10 mouse cellular contexts compared by ENCODE assay signal in genomic region chr5:138753269-138753668, GRCm38 (mm10). TPM values are rescaled to one million over a fixed set of nuclear protein-coding genes. Genes with fewer than 3 reads are reported as not detected.
A peak's percentile ranks its signal among the peaks of the same experiment; 100 is the strongest.
DNase-seq lines count a peak whose midpoint lies in the region; ATAC-seq and TF ChIP-seq lines count a peak whose summit lies in the region.
"Had no signal": no experiment of that assay in that cellular context is flagged by ENCODE, and none has a peak within 500 bp of the region (broad histone marks: within the 10 kb centered on the region; RNA-seq: fewer than 3 reads in every experiment).

No protein-coding gene starts in this region.

- DNase-seq in lung, postnatal 25 days (ENCODE audit: low spot score), result no peak
- no peak for DNase-seq in limb, embryonic 14.5 days (ENCODE audit: low spot score)
- no peak for DNase-seq in right cerebral cortex, postnatal 4 days
- no peak for DNase-seq in adrenal gland, postnatal 14 days
- DNase-seq: liver, postnatal 0 days; thymus, postnatal 4 days had no signal

- H3K4me3 ChIP-seq in lung, embryonic 16.5 days (ENCODE audit: low read length), result no peak overlapping the region
- no peak overlapping the region for H3K4me3 ChIP-seq in forebrain, embryonic 13.5 days
- 0 out of 2 replicates have a peak overlapping the region, but pooled peaks have one; percentile 71 for H3K4me3 ChIP-seq in limb, embryonic 14.5 days (replicated peaks; ENCODE audit: low read length)
- H3K4me3 ChIP-seq in stomach, embryonic 16.5 days (replicated peaks; ENCODE audit: low read length), result no peak overlapping the region

- 47% methylated on average over 4 of the region's 4 CpGs for WGBS in lung, embryonic 16.5 days
- WGBS in forebrain, embryonic 13.5 days, result 72% methylated on average over 4 of the region's 4 CpGs
- 75% methylated on average over 4 of the region's 4 CpGs for WGBS in limb, embryonic 14.5 days
- 76% methylated on average over 4 of the region's 4 CpGs for WGBS in stomach, embryonic 16.5 days

- no peak overlapping the region for H3K27ac ChIP-seq in lung, embryonic 16.5 days (ENCODE audit: low read length)
- H3K27ac ChIP-seq in forebrain, embryonic 13.5 days, result 0 out of 2 replicates have a peak overlapping the region, but pooled peaks have one; percentile 97
- no peak overlapping the region for H3K27ac ChIP-seq in limb, embryonic 14.5 days (replicated peaks; ENCODE audit: low read depth, low read length)
- H3K27ac ChIP-seq in stomach, embryonic 16.5 days (ENCODE audit: low read length), result no peak overlapping the region

- no peak overlapping the region for H3K9ac ChIP-seq in lung, embryonic 16.5 days (ENCODE audit: low read length)
- peak overlapping the region; percentile 90; the same call in 1 of the 2 replicates for H3K9ac ChIP-seq in forebrain, embryonic 13.5 days
- no peak overlapping the region for H3K9ac ChIP-seq in limb, embryonic 14.5 days (ENCODE audit: low read depth, low read length, severe bottlenecking)
- H3K9ac ChIP-seq in stomach, embryonic 16.5 days (ENCODE audit: low read length), result no peak overlapping the region
- H3K9ac ChIP-seq: liver, postnatal 0 days had no signal

- H3K4me2 ChIP-seq in lung, embryonic 16.5 days (ENCODE audit: low read depth, low read length), result peak overlapping the region; percentile 92
- H3K4me2 ChIP-seq in forebrain, embryonic 13.5 days, result peak overlapping the region; percentile 88
- no peak overlapping the region; the same call in 1 of the 2 replicates for H3K4me2 ChIP-seq in limb, embryonic 14.5 days (replicated peaks; ENCODE audit: low read depth, low read length, severe bottlenecking)
- peak overlapping the region; percentile 96 for H3K4me2 ChIP-seq in stomach, embryonic 16.5 days (ENCODE audit: low read depth, low read length)

- no peak for ATAC-seq in lung, embryonic 16.5 days (ENCODE audit: low read depth)
- ATAC-seq in forebrain, embryonic 13.5 days, result no peak
- ATAC-seq in limb, embryonic 14.5 days (ENCODE audit: low FRiP score, low read depth), result no peak
- no peak for ATAC-seq in stomach, embryonic 16.5 days (ENCODE audit: insufficient read depth, low FRiP score)
- ATAC-seq: activated CD4-positive, CD25-positive, alpha-beta regulatory T cell, adult 4 months; liver, postnatal 0 days had no signal

- no peak for TF ChIP-seq POLR2A in limb, embryonic 14.5 days (IDR thresholded peaks at IDR 0.05; ENCODE audit: borderline replicate concordance, extremely low read depth, insufficient read depth, insufficient read length)

- H3K4me1 ChIP-seq in lung, embryonic 16.5 days (replicated peaks; ENCODE audit: control insufficient read depth, insufficient read depth, low read length), result peaks cover 33% of the 10 kb centered on the region
- peaks cover 45% of the 10 kb centered on the region for H3K4me1 ChIP-seq in forebrain, embryonic 13.5 days
- H3K4me1 ChIP-seq in limb, embryonic 14.5 days (ENCODE audit: control insufficient read depth, insufficient read depth, low read length), result peaks cover 22% of the 10 kb centered on the region
- peaks cover 18% of the 10 kb centered on the region for H3K4me1 ChIP-seq in stomach, embryonic 16.5 days (ENCODE audit: control insufficient read depth, insufficient read depth, low read length)

- H3K9me3 ChIP-seq in lung, embryonic 16.5 days (ENCODE audit: control insufficient read depth, low read length), result no peaks in the 10 kb centered on the region
- H3K9me3 ChIP-seq in forebrain, embryonic 13.5 days (replicated peaks), result no peaks in the 10 kb centered on the region
- H3K9me3 ChIP-seq in limb, embryonic 14.5 days (ENCODE audit: control insufficient read depth, low read length), result no peaks in the 10 kb centered on the region
- H3K9me3 ChIP-seq in stomach, embryonic 16.5 days (replicated peaks; ENCODE audit: control insufficient read depth, low read length), result no peaks in the 10 kb centered on the region

- H3K36me3 ChIP-seq in lung, embryonic 16.5 days (ENCODE audit: control insufficient read depth, insufficient read depth, low read length), result no peaks in the 10 kb centered on the region
- peaks cover 10% of the 10 kb centered on the region for H3K36me3 ChIP-seq in forebrain, embryonic 13.5 days (ENCODE audit: poor library complexity, severe bottlenecking)
- H3K36me3 ChIP-seq in limb, embryonic 14.5 days (ENCODE audit: control insufficient read depth, insufficient read depth, low read length), result no peaks in the 10 kb centered on the region
- H3K36me3 ChIP-seq in stomach, embryonic 16.5 days (ENCODE audit: control insufficient read depth, insufficient read depth, low read length), result no peaks in the 10 kb centered on the region

- H3K27me3 ChIP-seq in lung, embryonic 16.5 days (ENCODE audit: control insufficient read depth, insufficient read depth, low read depth, low read length), result peaks cover 31% of the 10 kb centered on the region
- 0 out of 2 replicates have a peak, but pooled peaks cover 8% of the 10 kb centered on the region for H3K27me3 ChIP-seq in forebrain, embryonic 13.5 days
- H3K27me3 ChIP-seq in limb, embryonic 14.5 days (ENCODE audit: control insufficient read depth, insufficient read depth, low read length), result peaks cover 55% of the 10 kb centered on the region
- peaks cover 9% of the 10 kb centered on the region; the same call in 1 of the 2 replicates for H3K27me3 ChIP-seq in stomach, embryonic 16.5 days (ENCODE audit: control insufficient read depth, insufficient read depth, low read length)

RNA-seq across cellular contexts. Expression of gene Fam20c, which starts 1.0 kb away (rescaled TPM):
- 4.0 and 5.6 TPM in 2 replicates for polyA plus RNA-seq in lung, embryonic 16.5 days (2015; fragmentation: Nextera tagmentation; extraction: Ambion mirVana)
- 22.6 and 22.8 TPM in 2 replicates for polyA plus RNA-seq in forebrain, embryonic 13.5 days (2015; fragmentation: Nextera tagmentation; extraction: Ambion mirVana)
- 10.6 and 12.3 TPM in 2 replicates for polyA plus RNA-seq in limb, embryonic 14.5 days (2012; rRNA removed)
- 8.5 and 10.9 TPM in 2 replicates for polyA plus RNA-seq in limb, embryonic 14.5 days (2014; fragmentation: Nextera tagmentation; extraction: Ambion mirVana)
- 4.8 and 5.4 TPM in 2 replicates for polyA plus RNA-seq in stomach, embryonic 16.5 days (2015; fragmentation: Nextera tagmentation; extraction: Ambion mirVana)
- total RNA-seq in adrenal gland, postnatal 14 days (2021), result 13.9 and 15.1 TPM in 2 replicates
- polyA plus RNA-seq: activated CD4-positive, CD25-positive, alpha-beta regulatory T cell, adult 4 months had no signal
